Mouse (Mus musculus) thymus, adult 2 months (tissue): Measurements from ENCODE around the gene Usp32.

Experiments
- CTCF ChIP-seq: fragments of 200-500 bp; IDR thresholded peaks from 2 replicates; pipeline ENCODE4 v1.5.1; 2012; ENCODE audit warnings: mild to moderate bottlenecking, control low read depth, low read length, moderate library complexity, borderline replicate concordance; ENCODE audit not compliant: control insufficient read depth, poor library complexity, insufficient read depth; ENCODE audit errors: extremely low read depth
- POLR2A ChIP-seq: fragments of 200-500 bp; IDR thresholded peaks from 2 replicates; pipeline ENCODE4 v1.6.1; 2012; ENCODE audit warnings: mild to moderate bottlenecking, low read length, control low read depth, moderate library complexity; ENCODE audit not compliant: control insufficient read depth, poor library complexity, insufficient read depth; ENCODE audit errors: extremely low read depth

DNA sequence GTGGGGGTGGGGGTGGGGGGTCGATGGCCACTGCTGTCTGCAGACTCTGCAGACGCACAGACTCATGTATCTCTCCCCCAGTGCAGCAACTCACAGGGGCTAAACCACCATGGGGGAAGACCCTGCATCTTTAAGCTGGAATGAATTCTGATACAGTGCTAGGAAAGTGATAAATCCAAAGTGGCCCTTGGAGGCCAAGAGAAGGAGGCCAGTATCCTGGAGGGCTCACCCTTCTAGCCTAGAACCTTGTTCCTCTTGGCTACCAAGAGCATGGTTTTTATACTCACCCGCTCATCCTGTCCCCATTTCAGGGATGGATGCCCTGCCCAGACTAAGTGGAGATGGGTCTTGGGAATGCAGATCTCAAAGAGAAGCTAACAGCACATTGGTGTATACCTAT lies 179.7 kb downstream of the Usp32 start:
- no peak for TF ChIP-seq CTCF
- TF ChIP-seq POLR2A = no peak
